Mouse (Mus musculus): ENCODE results near the gene Usp35. TPM values are rescaled to one million over a fixed set of nuclear protein-coding genes. Genes with fewer than 3 reads are reported as not detected.
A peak's percentile ranks its signal among the peaks of the same experiment; 100 is the strongest.

Gene Usp35
- polyA plus RNA-seq, 1 experiment, result not detected

DNA sequence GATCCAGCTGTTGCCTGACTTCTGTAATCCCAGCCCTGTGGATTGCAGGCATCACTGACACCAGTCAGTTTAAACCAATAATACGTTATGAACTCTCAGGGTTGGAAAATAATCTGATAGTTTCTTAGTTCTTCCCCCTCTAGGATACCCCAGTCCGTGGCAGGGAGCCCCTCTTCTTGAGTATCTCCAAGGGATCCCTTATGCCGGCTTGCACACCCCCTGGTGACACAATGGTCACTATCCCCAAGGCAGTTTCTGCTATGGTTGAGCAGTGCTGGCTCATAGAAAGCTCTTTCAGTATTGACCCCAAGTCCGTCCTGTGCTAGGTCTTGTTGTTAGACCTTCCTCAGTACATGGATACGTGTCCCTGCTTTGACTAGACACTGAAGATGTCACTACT, 17.0 kb upstream of the Usp35 start:
- TF ChIP-seq POLR2A (IDR thresholded peaks at IDR 0.05; ENCODE audit: insufficient read depth, low read depth, low read length) (no peak), CTCF (IDR thresholded peaks at IDR 0.05; ENCODE audit: insufficient read depth, low read depth, low read length) (no peak)
- H3K4me3 ChIP-seq (ENCODE audit: insufficient read depth, low read depth, low read length), result no peak overlapping the region
- WGBS, result 94% methylated on average over 5 of the region's 5 CpGs
- no peak overlapping the region for H3K27ac ChIP-seq (ENCODE audit: insufficient read depth, low read depth, low read length)
- peaks cover 9% of the 10 kb centered on the region for H3K4me1 ChIP-seq (ENCODE audit: control insufficient read depth, insufficient read depth, low read length)

DNA sequence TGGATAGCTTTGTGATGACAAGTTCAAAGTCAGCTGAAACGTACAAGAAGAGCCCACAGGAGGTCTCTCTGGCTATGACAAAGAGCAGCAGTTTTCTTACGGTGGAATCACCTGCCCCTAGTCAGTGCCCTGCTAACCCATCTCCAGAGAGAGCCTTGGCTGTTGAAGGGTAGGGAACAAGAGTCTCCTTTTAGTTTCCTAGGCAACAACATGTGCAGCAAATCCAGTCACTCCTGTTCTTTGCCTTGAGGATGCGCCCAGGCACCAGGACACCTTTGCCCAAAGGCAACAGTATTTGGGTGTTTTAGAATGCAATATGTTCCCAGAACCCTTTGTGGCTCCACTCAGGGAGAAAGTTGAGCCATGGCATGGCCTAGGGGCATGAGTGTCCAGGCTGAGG, 16.5 kb upstream of the Usp35 start:
- TF ChIP-seq POLR2A (IDR thresholded peaks at IDR 0.05; ENCODE audit: insufficient read depth, low read depth, low read length), result no peak
- TF ChIP-seq CTCF (IDR thresholded peaks at IDR 0.05; ENCODE audit: insufficient read depth, low read depth, low read length), result no peak
- H3K4me3 ChIP-seq (ENCODE audit: insufficient read depth, low read depth, low read length), result no peak overlapping the region
- no peak overlapping the region for H3K27ac ChIP-seq (ENCODE audit: insufficient read depth, low read depth, low read length)
- 96% methylated on average over 3 of the region's 3 CpGs for WGBS
- peaks cover 9% of the 10 kb centered on the region for H3K4me1 ChIP-seq (ENCODE audit: control insufficient read depth, insufficient read depth, low read length)

DNA sequence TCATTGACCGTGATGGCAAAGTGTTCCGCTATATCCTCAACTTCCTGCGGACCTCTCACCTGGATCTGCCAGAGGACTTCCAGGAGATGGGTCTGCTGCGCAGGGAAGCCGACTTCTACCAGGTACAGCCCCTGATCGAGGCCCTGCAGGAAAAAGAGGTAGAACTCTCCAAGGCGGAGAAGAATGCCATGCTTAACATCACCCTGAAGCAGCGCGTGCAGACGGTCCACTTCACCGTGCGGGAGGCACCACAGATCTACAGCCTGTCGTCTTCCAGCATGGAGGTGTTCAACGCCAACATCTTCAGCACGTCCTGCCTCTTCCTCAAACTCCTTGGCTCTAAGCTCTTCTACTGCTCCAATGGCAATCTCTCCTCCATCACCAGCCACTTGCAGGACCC, 15.6 kb upstream of the Usp35 start:
- no peak overlapping the region for H3K4me3 ChIP-seq (ENCODE audit: insufficient read depth, low read depth, low read length)
- no peak overlapping the region for H3K27ac ChIP-seq (ENCODE audit: insufficient read depth, low read depth, low read length)
- H3K4me1 ChIP-seq (ENCODE audit: control insufficient read depth, insufficient read depth, low read length), result peaks cover 9% of the 10 kb centered on the region
- WGBS, result 98% methylated on average over 15 of the region's 15 CpGs
- no peak for TF ChIP-seq CTCF (IDR thresholded peaks at IDR 0.05; ENCODE audit: insufficient read depth, low read depth, low read length)
- TF ChIP-seq POLR2A (IDR thresholded peaks at IDR 0.05; ENCODE audit: insufficient read depth, low read depth, low read length), result no peak

DNA sequence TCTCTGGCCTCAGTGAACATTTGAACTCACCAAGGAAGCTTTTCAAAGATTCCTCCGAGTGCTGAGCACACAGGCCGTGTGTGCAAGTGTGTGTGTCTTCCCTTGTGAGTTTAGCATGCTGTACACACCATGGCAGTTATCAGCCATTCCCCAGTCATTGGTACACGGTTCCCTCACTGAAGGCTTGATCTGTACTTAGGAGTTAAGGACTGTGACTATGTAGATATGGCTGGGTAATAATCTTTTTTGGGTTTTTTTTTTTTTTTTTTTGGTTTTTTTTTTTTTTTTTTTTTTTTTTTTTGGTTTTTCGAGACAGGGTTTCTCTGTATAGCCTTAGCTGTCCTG, 15.0 kb upstream of the Usp35 start:
- H3K4me1 ChIP-seq (ENCODE audit: control insufficient read depth, insufficient read depth, low read length), result peaks cover 9% of the 10 kb centered on the region
- no peak overlapping the region for H3K27ac ChIP-seq (ENCODE audit: insufficient read depth, low read depth, low read length)
- no peak for TF ChIP-seq POLR2A (IDR thresholded peaks at IDR 0.05; ENCODE audit: insufficient read depth, low read depth, low read length)
- TF ChIP-seq CTCF (IDR thresholded peaks at IDR 0.05; ENCODE audit: insufficient read depth, low read depth, low read length), result no peak
- no peak overlapping the region for H3K4me3 ChIP-seq (ENCODE audit: insufficient read depth, low read depth, low read length)
- WGBS, result 67% methylated on average over 4 of the region's 4 CpGs

DNA sequence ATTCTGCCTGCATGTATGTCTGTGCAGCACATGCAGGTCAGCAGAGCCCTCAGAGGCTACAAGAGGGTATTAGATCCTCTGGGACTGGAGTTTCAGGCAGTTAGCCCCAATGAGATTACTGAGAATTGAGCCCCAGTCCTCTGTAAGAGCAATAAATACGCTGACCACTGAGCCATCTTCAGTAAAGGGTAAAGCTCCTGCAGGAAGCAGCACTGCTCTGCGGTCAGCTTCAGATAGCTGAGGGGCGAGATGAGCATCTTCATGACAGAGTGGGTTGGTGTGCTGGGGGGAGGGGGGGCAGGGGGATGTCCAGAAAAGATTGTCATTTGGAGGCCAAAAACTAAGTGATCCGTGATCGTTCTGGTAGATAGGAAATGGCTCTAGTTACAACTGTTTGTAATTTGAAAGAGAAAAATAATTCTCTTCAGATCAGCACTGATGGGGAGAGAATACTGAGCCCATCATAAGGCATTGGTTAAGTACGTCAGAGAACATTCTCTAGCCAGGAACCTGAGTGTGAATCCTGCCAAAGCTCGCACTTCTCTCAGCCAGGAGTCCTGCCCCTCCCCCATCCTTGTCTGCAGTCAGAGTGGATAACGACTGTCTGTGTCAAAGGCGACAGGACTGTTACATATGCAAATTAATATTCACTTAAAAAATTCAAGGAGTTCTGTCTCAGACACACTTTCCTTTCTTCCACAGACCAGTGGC, 14.4 kb upstream of the Usp35 start:
- Histone ChIP-seq H3K4me3 (ENCODE audit: insufficient read depth, low read depth, low read length) (no peak overlapping the region), H3K27ac (ENCODE audit: insufficient read depth, low read depth, low read length) (no peak overlapping the region), H3K4me1 (ENCODE audit: control insufficient read depth, insufficient read depth, low read length) (peaks cover 9% of the 10 kb centered on the region)
- WGBS, result 72% methylated on average over 9 of the region's 9 CpGs
- TF ChIP-seq CTCF (IDR thresholded peaks at IDR 0.05; ENCODE audit: insufficient read depth, low read depth, low read length), result no peak
- TF ChIP-seq POLR2A (IDR thresholded peaks at IDR 0.05; ENCODE audit: insufficient read depth, low read depth, low read length), result no peak

DNA sequence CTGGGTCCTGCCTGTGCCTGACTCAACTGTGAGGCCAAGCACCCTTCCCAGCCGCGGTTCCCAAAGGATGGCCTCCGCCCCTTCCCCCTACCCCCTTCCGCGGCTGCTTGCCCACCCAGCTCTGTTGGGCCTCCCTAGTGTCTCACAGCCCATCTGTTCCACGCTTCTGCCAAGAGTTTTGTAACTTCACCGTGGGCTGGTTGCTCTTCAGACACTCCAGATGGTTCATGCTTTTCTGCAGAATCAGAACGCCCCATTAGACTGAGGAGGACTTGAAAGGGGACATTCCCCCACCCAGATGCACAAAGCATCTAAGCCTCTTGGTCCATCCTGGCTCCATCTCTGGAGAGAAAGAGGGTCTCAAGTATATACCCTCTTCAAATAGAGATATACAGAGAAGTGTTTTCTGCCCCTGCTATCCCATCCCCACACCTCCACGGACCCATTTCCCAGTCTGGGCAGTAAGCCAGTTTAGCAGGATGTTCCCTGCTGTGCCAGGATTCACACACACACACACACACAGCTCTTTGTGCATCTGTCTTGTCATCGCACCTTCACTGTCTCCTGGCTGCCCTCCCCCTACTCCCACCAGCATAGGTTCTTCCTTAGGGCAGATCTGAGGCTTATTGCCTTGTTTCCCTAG, 13.5 kb upstream of the Usp35 start:
- no peak overlapping the region for H3K27ac ChIP-seq (ENCODE audit: insufficient read depth, low read depth, low read length)
- H3K4me3 ChIP-seq (ENCODE audit: insufficient read depth, low read depth, low read length), result no peak overlapping the region
- peaks cover 12% of the 10 kb centered on the region for H3K4me1 ChIP-seq (ENCODE audit: control insufficient read depth, insufficient read depth, low read length)
- TF ChIP-seq CTCF (IDR thresholded peaks at IDR 0.05; ENCODE audit: insufficient read depth, low read depth, low read length), result no peak
- TF ChIP-seq POLR2A (IDR thresholded peaks at IDR 0.05; ENCODE audit: insufficient read depth, low read depth, low read length), result no peak
- 33% methylated on average over 10 of the region's 10 CpGs for WGBS

DNA sequence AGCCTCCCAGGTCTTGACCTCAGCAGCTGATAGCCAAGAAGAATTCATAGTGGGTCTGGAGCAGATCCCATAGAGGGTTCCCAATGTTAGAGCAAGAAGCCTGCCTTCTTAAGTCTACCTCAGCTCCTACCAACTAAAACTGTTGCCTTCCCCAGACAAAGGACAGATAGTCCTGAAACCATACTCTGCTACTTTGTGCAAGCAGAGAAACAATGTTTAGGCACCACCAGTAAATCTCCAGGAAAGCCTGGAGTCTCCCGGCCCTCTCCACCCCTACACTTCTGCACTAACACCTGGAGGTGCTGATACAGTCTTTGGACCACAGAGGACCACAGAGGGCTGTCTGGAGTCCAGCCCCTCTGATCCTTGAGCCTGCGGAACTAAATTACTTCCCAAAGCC, 12.8 kb upstream of the Usp35 start:
- Histone ChIP-seq H3K27ac (ENCODE audit: insufficient read depth, low read depth, low read length) (0 out of 2 replicates have a peak overlapping the region, but pooled peaks have one; percentile 23), H3K4me1 (ENCODE audit: control insufficient read depth, insufficient read depth, low read length) (peaks cover 12% of the 10 kb centered on the region), H3K4me3 (ENCODE audit: insufficient read depth, low read depth, low read length) (no peak overlapping the region)
- no peak for TF ChIP-seq POLR2A (IDR thresholded peaks at IDR 0.05; ENCODE audit: insufficient read depth, low read depth, low read length)
- no peak for TF ChIP-seq CTCF (IDR thresholded peaks at IDR 0.05; ENCODE audit: insufficient read depth, low read depth, low read length)
- 78% methylated on average over 2 of the region's 2 CpGs for WGBS

DNA sequence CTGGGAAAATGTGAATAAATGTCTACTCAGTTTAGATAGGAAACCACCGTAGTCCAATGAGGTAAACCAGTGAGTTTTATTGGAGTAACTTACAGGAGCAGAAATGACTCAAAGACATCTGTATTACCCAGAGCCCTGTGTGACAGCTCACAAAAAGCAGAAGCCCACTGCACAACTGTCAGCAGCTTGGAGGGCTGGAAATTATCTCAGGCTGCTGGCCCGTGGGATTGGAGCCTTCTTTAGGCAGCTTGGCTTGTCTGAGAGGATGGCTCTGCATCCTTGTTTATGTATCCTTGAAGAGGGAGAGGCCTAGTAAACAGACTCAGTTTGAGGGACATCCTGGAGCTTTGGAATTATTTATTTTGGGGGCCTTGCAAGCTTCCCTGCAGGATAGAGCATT, 11.1 kb upstream of the Usp35 start:
- H3K4me3 ChIP-seq (ENCODE audit: insufficient read depth, low read depth, low read length), result no peak overlapping the region
- H3K27ac ChIP-seq (ENCODE audit: insufficient read depth, low read depth, low read length), result no peak overlapping the region
- WGBS, result 85% methylated on average over 2 of the region's 2 CpGs
- TF ChIP-seq CTCF (IDR thresholded peaks at IDR 0.05; ENCODE audit: insufficient read depth, low read depth, low read length) (no peak), POLR2A (IDR thresholded peaks at IDR 0.05; ENCODE audit: insufficient read depth, low read depth, low read length) (no peak)
- H3K4me1 ChIP-seq (ENCODE audit: control insufficient read depth, insufficient read depth, low read length), result peaks cover 12% of the 10 kb centered on the region

DNA sequence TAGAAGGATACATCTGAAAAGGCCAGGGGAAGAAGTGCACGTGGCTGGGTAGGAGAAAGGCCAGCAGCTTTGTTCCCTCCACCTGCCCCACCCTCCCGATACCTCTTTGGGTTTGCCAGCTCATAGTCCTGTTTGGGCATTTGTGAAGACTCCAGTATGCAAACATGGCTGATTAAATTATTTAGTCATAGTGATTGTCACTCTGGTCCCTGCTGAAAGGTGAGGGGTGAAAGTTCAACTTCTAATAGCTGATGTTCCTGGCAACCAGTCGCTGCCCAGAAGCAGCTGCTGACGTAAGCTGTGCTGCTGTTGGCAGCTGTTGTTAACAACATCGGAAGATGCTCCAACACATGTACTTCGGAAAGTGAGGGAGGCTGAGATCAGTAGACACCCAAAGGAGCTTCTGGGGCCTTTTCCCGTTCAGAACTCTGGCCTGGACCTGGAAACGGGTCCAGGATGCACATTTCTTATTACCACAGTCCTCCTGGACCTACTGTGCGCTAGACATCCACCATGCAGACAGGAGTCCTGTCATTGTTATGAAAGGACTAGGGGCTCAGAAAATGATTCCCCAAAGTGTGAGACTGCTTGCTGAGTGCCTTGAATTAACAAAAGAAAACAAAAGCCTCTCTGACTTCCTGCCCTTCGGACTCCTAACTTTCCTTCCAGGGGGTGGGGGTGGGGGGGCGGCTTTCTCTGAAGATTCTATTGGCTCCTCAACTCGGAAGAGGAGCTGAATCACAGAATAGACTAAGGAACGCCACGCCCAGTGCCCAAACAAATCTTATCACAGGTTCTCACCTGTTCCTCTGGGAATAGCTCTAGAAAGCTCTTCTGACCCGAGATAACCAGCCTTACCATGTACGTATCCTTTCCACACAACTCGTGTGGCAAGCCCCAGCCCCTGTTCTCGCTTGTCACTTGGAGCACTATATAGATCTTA, 9.4 kb upstream of the Usp35 start:
- Histone ChIP-seq H3K4me1 (ENCODE audit: control insufficient read depth, insufficient read depth, low read length) (peaks cover 15% of the 10 kb centered on the region), H3K27ac (ENCODE audit: insufficient read depth, low read depth, low read length) (no peak overlapping the region), H3K4me3 (ENCODE audit: insufficient read depth, low read depth, low read length) (no peak overlapping the region)
- TF ChIP-seq POLR2A (IDR thresholded peaks at IDR 0.05; ENCODE audit: insufficient read depth, low read depth, low read length) (no peak), CTCF (IDR thresholded peaks at IDR 0.05; ENCODE audit: insufficient read depth, low read depth, low read length) (no peak)
- WGBS, result 76% methylated on average over 18 of the region's 18 CpGs
